Mouse (Mus musculus) CH12.LX (cell line): ENCODE data around the gene 5830473C10Rik. TPM values are rescaled to one million over a fixed set of nuclear protein-coding genes. Genes with fewer than 3 reads are reported as not detected.

ENCODE experiments used
- DNase-seq: peaks from one replicate; pipeline ENCODE4 v3.0.0-alpha.2; 2013; ENCODE audit errors: extremely low read depth
- H3K27ac ChIP-seq: 2 replicates; pipeline ENCODE4 v1.5.1; 2012; ENCODE audit warnings: low read depth, mild to moderate bottlenecking, control low read depth, moderate library complexity; ENCODE audit not compliant: insufficient read depth
- H3K27me3 ChIP-seq: replicated peaks from 2 replicates; pipeline ENCODE3; 2012; ENCODE audit warnings: inconsistent platforms
- H3K36me3 ChIP-seq, 2 experiments: replicated peaks in 1 of 2; 2 replicates each; pipeline versions ENCODE3 to v1.6.1; 2012; ENCODE audit warnings: inconsistent platforms in 1 of 2, low read length in 1 of 2, mild to moderate bottlenecking in 1 of 2, mixed read lengths in 1 of 2, moderate library complexity in 1 of 2; ENCODE audit not compliant: control insufficient read depth in 1 of 2, insufficient read depth in 1 of 2
- H3K4me1 ChIP-seq, 2 experiments: 2 replicates each; pipeline ENCODE4 v1.6.1; 2012; ENCODE audit warnings: inconsistent platforms in 1 of 2, moderate library complexity in 1 of 2; ENCODE audit not compliant: insufficient read depth in 2 of 2, control insufficient read depth in 1 of 2
- H3K4me2 ChIP-seq: 2 replicates; pipeline ENCODE4 v1.6.1; 2012; ENCODE audit warnings: low read depth, mild to moderate bottlenecking, control low read depth; ENCODE audit not compliant: poor library complexity, insufficient read depth, severe bottlenecking
- H3K4me3 ChIP-seq, 3 experiments: fragments of 150-350 bp in 1 of 3; sonication (generic) in 1 of 3; replicated peaks in 1 of 3; 2 replicates each; pipeline versions ENCODE3 to v1.5.1; 2011 to 2012; ENCODE audit warnings: low read depth in 2 of 3, low read length in 2 of 3, mild to moderate bottlenecking in 2 of 3, moderate library complexity in 2 of 3, control low read depth in 1 of 3, improper control_type of control experiment in 1 of 3, inconsistent platforms in 1 of 3, mixed read lengths in 1 of 3; ENCODE audit not compliant: poor library complexity in 1 of 3
- H3K79me2 ChIP-seq: replicated peaks from 2 replicates; pipeline ENCODE4 v1.6.1; 2012; ENCODE audit warnings: mild to moderate bottlenecking, moderate library complexity; ENCODE audit not compliant: control insufficient read depth, poor library complexity, insufficient read depth, severe bottlenecking; ENCODE audit errors: extremely low read depth
- H3K9ac ChIP-seq: 2 replicates; pipeline ENCODE4 v1.6.1; 2012; ENCODE audit warnings: low read depth, mild to moderate bottlenecking, control low read depth, moderate library complexity; ENCODE audit not compliant: insufficient read depth
- H3K9me3 ChIP-seq: replicated peaks from 2 replicates; pipeline ENCODE3; 2012; ENCODE audit warnings: low read length, inconsistent platforms, mixed read lengths
- CHD1 ChIP-seq: IDR thresholded peaks from 2 replicates; pipeline ENCODE4 v1.6.1; 2012; ENCODE audit warnings: low read depth, low read length, improper control_type of control experiment, inconsistent platforms
- CHD2 ChIP-seq: IDR thresholded peaks from 2 replicates; pipeline ENCODE4 v1.6.1; 2011; ENCODE audit warnings: low read length, improper control_type of control experiment
- ELF1 ChIP-seq: IDR thresholded peaks from 2 replicates; pipeline ENCODE4 v1.6.1; 2014; ENCODE audit warnings: low read depth, mild to moderate bottlenecking, inconsistent platforms, low read length, improper control_type of control experiment
- EP300 ChIP-seq: IDR thresholded peaks from 2 replicates; pipeline ENCODE4 v1.6.1; 2011; ENCODE audit warnings: low read length, improper control_type of control experiment
- GABPA ChIP-seq: IDR thresholded peaks from 2 replicates; pipeline ENCODE4 v1.6.1; 2012; ENCODE audit warnings: low read depth, low read length, improper control_type of control experiment, inconsistent platforms; ENCODE audit not compliant: insufficient replicate concordance
- IRF4 ChIP-seq: IDR thresholded peaks from 2 replicates; pipeline ENCODE4 v1.6.1; 2014; ENCODE audit warnings: low read depth, mild to moderate bottlenecking, inconsistent platforms, low read length, improper control_type of control experiment
- JUND ChIP-seq: conservative IDR thresholded peaks from 2 replicates; pipeline ENCODE4 v1.6.1; 2011; ENCODE audit warnings: low read depth, low read length, improper control_type of control experiment
- MAZ ChIP-seq: IDR thresholded peaks from 2 replicates; pipeline ENCODE4 v1.6.1; 2012; ENCODE audit warnings: low read depth, mild to moderate bottlenecking, inconsistent platforms, low read length, improper control_type of control experiment, moderate library complexity
- MEF2A ChIP-seq: IDR thresholded peaks from 2 replicates; pipeline ENCODE4 v1.6.1; 2014; ENCODE audit warnings: low read depth, mild to moderate bottlenecking, inconsistent platforms, low read length, improper control_type of control experiment, borderline replicate concordance
- MXI1 ChIP-seq: IDR thresholded peaks from 2 replicates; pipeline ENCODE4 v1.6.1; 2011; ENCODE audit warnings: mild to moderate bottlenecking, low read depth, low read length, improper control_type of control experiment
- NELFE ChIP-seq: IDR thresholded peaks from 2 replicates; pipeline ENCODE4 v1.6.1; 2011; ENCODE audit warnings: low read depth, low read length, improper control_type of control experiment
- NRF1 ChIP-seq: IDR thresholded peaks from 2 replicates; pipeline ENCODE4 v1.6.1; 2014; ENCODE audit warnings: low read depth, mild to moderate bottlenecking, inconsistent platforms, low read length, improper control_type of control experiment, moderate library complexity
- POLR2A ChIP-seq: IDR thresholded peaks from 2 replicates; pipeline ENCODE4 v1.6.1; 2011; ENCODE audit warnings: low read depth, mild to moderate bottlenecking, improper control_type of control experiment, low read length
- POLR2AphosphoS2 ChIP-seq: IDR thresholded peaks from 2 replicates; pipeline ENCODE4 v1.6.1; 2011; ENCODE audit warnings: low read depth, low read length, improper control_type of control experiment
- SIN3A ChIP-seq: IDR thresholded peaks from 2 replicates; pipeline ENCODE4 v1.6.1; 2012; ENCODE audit warnings: low read length, improper control_type of control experiment, inconsistent platforms
- SMC3 ChIP-seq: IDR thresholded peaks from 2 replicates; pipeline ENCODE4 v1.6.1; 2011; ENCODE audit warnings: low read depth, low read length, improper control_type of control experiment
- TBP ChIP-seq: conservative IDR thresholded peaks from 2 replicates; pipeline ENCODE4 v1.6.1; 2011; ENCODE audit warnings: low read depth, low read length, improper control_type of control experiment
- TCF12 ChIP-seq: IDR thresholded peaks from 2 replicates; pipeline ENCODE4 v1.6.1; 2014; ENCODE audit warnings: low read depth, mild to moderate bottlenecking, inconsistent platforms, low read length, improper control_type of control experiment
- UBTF ChIP-seq: IDR thresholded peaks from 2 replicates; pipeline ENCODE4 v1.6.1; 2012; ENCODE audit warnings: low read depth, mild to moderate bottlenecking, inconsistent platforms, low read length, improper control_type of control experiment, moderate library complexity
- USF2 ChIP-seq: conservative IDR thresholded peaks from 2 replicates; pipeline ENCODE4 v1.6.1; 2011; ENCODE audit warnings: low read depth, low read length, improper control_type of control experiment
- ZC3H11A ChIP-seq: IDR thresholded peaks from 2 replicates; pipeline ENCODE4 v1.6.1; 2012; ENCODE audit warnings: low read depth, mild to moderate bottlenecking, inconsistent platforms, low read length, improper control_type of control experiment
- dilution Hi-C: fragments of 300-500 bp; cut with MboI; formaldehyde crosslinking; loops from 2 replicates; pipeline ENCODE4 v1.14.3; 2020; ENCODE audit warnings: low sequenced_read_pairs; ENCODE audit not compliant: extremely low pct_unique_long_range_greater_than_20kb, extremely low pct_ligation_motif_present
- in situ Hi-C: fragments of 300-500 bp; cut with MboI; formaldehyde crosslinking; loops from 3 replicates; pipeline ENCODE4 v1.14.3; 2019; ENCODE audit warnings: low sequenced_read_pairs, low pct_ligation_motif_present, low pct_unique_long_range_greater_than_20kb, mixed read lengths
- polyA plus RNA-seq: library from polyadenylated mRNA; unstranded; fragments of >175 nt; gene quantifications from 2 replicates; pipeline ENCODE4 v1.2.1, GENCODE M21; 2012; ENCODE audit warnings: low read depth; ENCODE audit not compliant: insufficient read length
- total RNA-seq, 2 experiments: library from RNA; depleted of rRNA; stranded (reverse); fragments of 300-350 nt in 1 of 2; fragments of >200 nt in 1 of 2; gene quantifications; 2 replicates each; pipeline ENCODE4 v1.2.3; 2012 to 2014

Gene 5830473C10Rik
- total and polyA plus RNA-seq, 3 experiments, result 0.83 to 3.8 (median 2.0) TPM

GRCm38 (mm10) chr5:90565205-90565604 lies 4.3 kb downstream of the 5830473C10Rik start:
- H3K27ac ChIP-seq, result no peak overlapping the region
- dilution Hi-C loops, result no loop called here
- H3K9ac ChIP-seq, result no peak overlapping the region
- H3K79me2 ChIP-seq, result no peaks in the 10 kb centered on the region
- H3K36me3 ChIP-seq, result no peaks in the 10 kb centered on the region
- H3K4me2 ChIP-seq, result no peak overlapping the region
- in situ Hi-C loops, result no loop called here
- 0 out of 4 replicates have a peak, but pooled peaks cover 0 to 6% of the 10 kb centered on the region in 2 experiments for H3K4me1 ChIP-seq
- no peaks in the 10 kb centered on the region for H3K9me3 ChIP-seq
- H3K27me3 ChIP-seq, result no peaks in the 10 kb centered on the region
- no peak overlapping the region for H3K4me3 ChIP-seq
- no peak for DNase-seq
- TF ChIP-seq NRF1 (no peak), POLR2AphosphoS2 (no peak), ZC3H11A (no peak), ELF1 (no peak), NELFE (no peak), TCF12 (no peak), USF2 (no peak), UBTF (no peak), IRF4 (no peak), JUND (no peak), MEF2A (no peak), GABPA (no peak), TBP (no peak), SIN3A (no peak), SMC3 (no peak), CHD1 (no peak), EP300 (no peak), CHD2 (no peak)
- TF ChIP-seq, all 38 proteins: peak for 0

- no peaks in the 10 kb centered on the region for H3K27me3 ChIP-seq
- TF ChIP-seq IRF4, result no peak
- TF ChIP-seq MAZ, result no peak
- TF ChIP-seq POLR2A, result no peak
- TF ChIP-seq MXI1, result no peak
- TF ChIP-seq ELF1, result no peak
- H3K4me3 ChIP-seq, result no peak overlapping the region
- dilution Hi-C loops, result no loop called here
- in situ Hi-C loops, result no loop called here
- DNase-seq, result no peak
- H3K4me1 ChIP-seq, result peaks cover 0 to 5% of the 10 kb centered on the region in 2 experiments; a peak in 2 of 4 replicates
- H3K79me2 ChIP-seq, result no peaks in the 10 kb centered on the region
- no peak overlapping the region for H3K4me2 ChIP-seq
- no peak overlapping the region for H3K9ac ChIP-seq
- H3K36me3 ChIP-seq, result no peaks in the 10 kb centered on the region
- no peak overlapping the region for H3K27ac ChIP-seq
- H3K9me3 ChIP-seq, result no peaks in the 10 kb centered on the region
Measured at GRCm38 (mm10) chr5:90567788-90568187, 6.9 kb downstream of the 5830473C10Rik start.
